Mouse (Mus musculus): ENCODE measurements around the gene Fcgr3. TPM values are rescaled to one million over a fixed set of nuclear protein-coding genes. Genes with fewer than 3 reads are reported as not detected.

Gene Fcgr3
- total RNA-seq, 2 experiments from 2014 or later, result 4.2 to 4.6 TPM

- DNase-seq, result no peak
Measured at GRCm38 (mm10) chr1:171005586-171005985, 59.1 kb downstream of the Fcgr3 start.

DNA sequence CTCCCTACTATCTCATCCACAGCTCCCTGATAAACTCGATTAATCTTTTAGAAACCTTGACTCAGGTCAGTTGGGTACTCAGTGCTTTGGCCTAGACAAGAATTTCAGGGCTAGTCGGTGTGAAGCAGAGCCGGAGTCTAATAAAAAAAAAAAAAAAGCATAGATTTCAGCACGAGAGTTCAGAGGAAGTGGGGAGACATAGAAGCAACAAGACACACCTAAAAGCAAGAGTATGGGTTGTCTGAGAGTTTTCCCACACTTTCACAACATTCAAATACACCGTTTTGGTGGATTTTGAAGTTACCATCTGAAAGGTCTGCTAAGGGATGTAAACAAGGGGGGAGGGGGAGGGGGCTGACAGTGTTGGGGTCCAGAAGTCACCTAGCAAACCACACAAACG lies 59.7 kb downstream of the Fcgr3 start:
- DNase-seq, result no peak

Small RNAs within 50 kb of the gene (microRNA-seq; reads per million reads assigned to microRNA genes)
- gene Gm27552 (0 reads per million in 2 experiments), gene Gm27844 (0 reads per million in 2 experiments), gene Mir6546 (2.4 to 4.5 reads per million in 2 experiments)

Other genes with a start within 250 kb of the Fcgr3 start
- gene Atf6, start 197.2 kb downstream of the Fcgr3 start, total RNA-seq (2021), result 10 to 100 TPM; 41.2 to 41.6 TPM
- under 1 TPM; 0.81 to 0.90 TPM for gene Gm26620, start 179.9 kb downstream of the Fcgr3 start, total RNA-seq (2021)
- 10 to 100 TPM; 14.3 to 16.3 TPM for gene Dusp12, start 179.4 kb downstream of the Fcgr3 start, total RNA-seq (2021)
- gene Fcrlb, start 152.0 kb downstream of the Fcgr3 start, total RNA-seq (2021), result not detected
- under 1 TPM; 0.31 to 0.34 TPM for gene Fcrla, start 137.4 kb downstream of the Fcgr3 start, total RNA-seq (2021)
- 1 to 10 TPM; 1.3 TPM for gene Fcgr2b, start 88.4 kb downstream of the Fcgr3 start, total RNA-seq (2021)
- under 1 TPM; 0.36 to 0.56 TPM for gene Fcgr4, start 46.0 kb downstream of the Fcgr3 start, total RNA-seq (2021)
- 1 to 10 TPM in 1 of 2 experiments, under 1 TPM in 1; 0.64 to 1.5 TPM for gene Cfap126, start 49.0 kb upstream of the Fcgr3 start, total RNA-seq (2021)
- gene Sdhc, start 85.7 kb upstream of the Fcgr3 start, total RNA-seq (2021), result 100 to 1,000 TPM; 847 to 901 TPM
- 10 to 100 TPM in 1 of 2 experiments, 1 to 10 TPM in 1; 9.3 to 34.8 TPM for gene Mpz, start 85.8 kb upstream of the Fcgr3 start, total RNA-seq (2021)
- gene Pcp4l1, start 131.3 kb upstream of the Fcgr3 start, total RNA-seq (2021), result 100 to 1,000 TPM; 109 to 138 TPM
- not detected for gene Nr1i3, start 149.0 kb upstream of the Fcgr3 start, total RNA-seq (2021)
- 10 to 100 TPM; 79.9 to 85.2 TPM for gene Tomm40l, start 157.6 kb upstream of the Fcgr3 start, total RNA-seq (2021)
- 1 to 10 TPM; 1.7 to 1.8 TPM for gene Apoa2, start 160.1 kb upstream of the Fcgr3 start, total RNA-seq (2021)
- gene Fcer1g, start 169.4 kb upstream of the Fcgr3 start, total RNA-seq (2021), result 10 to 100 TPM in 1 of 2 experiments, 1 to 10 TPM in 1; 8.7 to 10.1 TPM
- gene Adamts4, start 185.5 kb upstream of the Fcgr3 start, total RNA-seq (2021), result 1 to 10 TPM; 8.2 to 8.7 TPM
- 100 to 1,000 TPM; 862 to 916 TPM for gene Ndufs2, start 186.5 kb upstream of the Fcgr3 start, total RNA-seq (2021)
- 10 to 100 TPM; 26.7 to 29.9 TPM for gene B4galt3, start 205.4 kb upstream of the Fcgr3 start, total RNA-seq (2021)
- gene Ppox, start 216.3 kb upstream of the Fcgr3 start, total RNA-seq (2021), result 10 to 100 TPM; 22.3 to 23.4 TPM
- gene Usp21, start 223.1 kb upstream of the Fcgr3 start, total RNA-seq (2021), result 10 to 100 TPM; 23.2 to 23.7 TPM
- 100 to 1,000 TPM; 102 to 108 TPM for gene Ufc1, start 230.1 kb upstream of the Fcgr3 start, total RNA-seq (2021)

Data from heart, postnatal 4 days (tissue).